Mouse (Mus musculus) bone marrow, adult 2 months (tissue): Measurements from ENCODE around the gene Uggt1.

Experiments
- CTCF ChIP-seq: fragments of 200-500 bp; IDR thresholded peaks from 2 replicates; pipeline ENCODE4 v1.5.1; 2011; ENCODE audit warnings: low read length, control low read depth; ENCODE audit not compliant: control insufficient read depth, insufficient read depth
- POLR2A ChIP-seq: fragments of 200-500 bp; IDR thresholded peaks from 2 replicates; pipeline ENCODE4 v1.6.1; 2011; ENCODE audit warnings: low read depth, mild to moderate bottlenecking, control low read depth, low read length, borderline replicate concordance; ENCODE audit not compliant: control insufficient read depth

GRCm38 (mm10) chr1:36130307-36131035 lies 114.0 kb downstream of the Uggt1 start:
- TF ChIP-seq CTCF (no peak), POLR2A (no peak)
